Mouse (Mus musculus): ENCODE results near the gene Zic2. TPM values are rescaled to one million over a fixed set of nuclear protein-coding genes. Genes with fewer than 3 reads are reported as not detected.

The Zic2 gene
- 0.10 TPM in 1 of 2 replicates, not detected in the other for polyA plus RNA-seq (2012; rRNA removed; ENCODE audit: low replicate concordance)

GRCm38 (mm10) chr14:122474891-122475556 lies at the start of gene Zic2:
Gene Zic2 (plus strand): TSS chr14:122475435.

GRCm38 (mm10) chr14:122450496-122451382 lies 24.5 kb upstream of the Zic2 start, which contains the start of gene Gm5089:
Gene Gm5089 (minus strand): TSS chr14:122451115.

GRCm38 (mm10) chr14:122464763-122465741 lies 10.2 kb upstream of the Zic2 start, which contains the start of gene Zic5:
Gene Zic5 (minus strand): TSS chr14:122465677.

GRCm38 (mm10) chr14:122490441-122491328 lies 15.4 kb downstream of the Zic2 start, which contains the start of gene Gm10837:
Gene Gm10837 (plus strand): TSS chr14:122490586.

Other genes with a start within 250 kb of the Zic2 start
- gene Gm5089, start 24.3 kb upstream of the Zic2 start, polyA plus RNA-seq (2012; rRNA removed; ENCODE audit: low replicate concordance), result 0.59 TPM in 1 of 2 replicates, not detected in the other
- gene Zic5, start 9.8 kb upstream of the Zic2 start, polyA plus RNA-seq (2012; rRNA removed; ENCODE audit: low replicate concordance), result 2.7 TPM in 1 of 2 replicates, not detected in the other
- gene Gm10837, start 15.2 kb downstream of the Zic2 start, polyA plus RNA-seq (2012; rRNA removed; ENCODE audit: low replicate concordance), result not detected in 2 replicates
- 49.0 and 71.5 TPM in 2 replicates for gene Pcca, start 58.9 kb downstream of the Zic2 start, polyA plus RNA-seq (2012; rRNA removed; ENCODE audit: low replicate concordance)